Mouse (Mus musculus): ENCODE measurements around the gene Kcnk12.

Kcnk12 gene

DNA sequence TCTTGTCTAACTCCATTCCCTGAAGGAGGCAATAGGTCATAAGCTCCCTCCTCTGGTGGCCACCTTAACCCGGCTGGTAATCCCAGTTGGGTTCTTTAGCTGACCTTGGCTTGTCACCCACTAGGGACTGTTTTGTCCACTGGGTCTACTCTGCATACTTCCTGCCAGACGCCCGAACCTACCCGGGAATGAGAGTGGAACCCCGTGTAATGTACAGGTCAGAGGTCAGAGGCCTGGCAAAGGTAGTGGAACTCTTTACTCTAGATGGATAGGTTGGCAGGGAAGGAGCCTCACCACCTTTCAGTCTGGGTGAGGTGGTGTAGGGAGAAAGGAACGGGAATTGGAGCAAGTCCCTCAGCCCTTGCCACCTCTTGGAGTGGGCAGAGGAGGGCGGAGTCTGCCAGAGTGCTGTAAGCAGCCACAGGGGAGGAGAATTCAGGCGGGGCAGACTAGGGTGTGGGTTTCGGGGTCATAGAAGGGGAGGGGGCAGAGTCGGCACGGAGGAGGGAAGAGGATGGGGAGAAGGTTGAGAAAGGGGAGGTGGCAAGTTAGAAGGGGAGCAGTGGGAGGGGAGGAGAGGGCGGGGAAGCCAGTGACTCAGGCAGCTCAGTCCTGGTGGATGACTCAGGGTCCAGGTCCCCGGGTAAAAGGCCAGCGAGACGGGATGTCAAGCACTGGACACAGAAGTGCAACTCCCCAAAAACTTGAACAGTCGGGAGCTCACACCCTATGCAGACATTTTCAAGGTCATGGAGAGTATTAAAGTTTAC lies 98.6 kb downstream of the Kcnk12 start:
- no peak for DNase-seq (ENCODE audit: low read depth, low spot score)
- Histone ChIP-seq H3K27me3 (ENCODE audit: control insufficient read depth, insufficient read depth, low read length, poor library complexity, severe bottlenecking) (no peaks in the 10 kb centered on the region), H3K36me3 (ENCODE audit: control insufficient read depth, insufficient read depth, low read length, poor library complexity, severe bottlenecking) (peaks cover 5% of the 10 kb centered on the region)

DNA sequence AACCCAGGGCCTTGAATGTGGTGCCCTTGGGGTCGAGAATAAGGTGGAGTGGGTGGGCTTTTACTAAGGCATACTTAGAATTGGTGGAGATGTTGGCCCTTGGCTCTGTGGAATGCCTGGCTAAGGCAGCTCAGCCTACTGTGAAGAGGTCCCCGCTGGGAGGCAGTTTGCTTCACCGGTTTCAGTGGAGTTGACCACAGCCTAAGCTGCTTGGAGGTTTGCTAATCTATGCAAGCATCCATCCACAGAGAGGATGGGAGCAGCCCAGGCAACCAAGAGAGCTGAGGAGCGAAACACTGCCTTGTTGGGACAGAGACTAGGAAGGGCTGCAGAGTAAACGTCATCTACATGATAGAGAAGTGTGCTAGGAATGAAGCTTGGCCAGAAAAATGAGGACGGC lies 101.0 kb downstream of the Kcnk12 start:
- peaks cover 9% of the 10 kb centered on the region for H3K36me3 ChIP-seq (ENCODE audit: control insufficient read depth, insufficient read depth, low read length, poor library complexity, severe bottlenecking)
- H3K27me3 ChIP-seq (ENCODE audit: control insufficient read depth, insufficient read depth, low read length, poor library complexity, severe bottlenecking), result no peaks in the 10 kb centered on the region
- no peak for DNase-seq (ENCODE audit: low read depth, low spot score)

DNA sequence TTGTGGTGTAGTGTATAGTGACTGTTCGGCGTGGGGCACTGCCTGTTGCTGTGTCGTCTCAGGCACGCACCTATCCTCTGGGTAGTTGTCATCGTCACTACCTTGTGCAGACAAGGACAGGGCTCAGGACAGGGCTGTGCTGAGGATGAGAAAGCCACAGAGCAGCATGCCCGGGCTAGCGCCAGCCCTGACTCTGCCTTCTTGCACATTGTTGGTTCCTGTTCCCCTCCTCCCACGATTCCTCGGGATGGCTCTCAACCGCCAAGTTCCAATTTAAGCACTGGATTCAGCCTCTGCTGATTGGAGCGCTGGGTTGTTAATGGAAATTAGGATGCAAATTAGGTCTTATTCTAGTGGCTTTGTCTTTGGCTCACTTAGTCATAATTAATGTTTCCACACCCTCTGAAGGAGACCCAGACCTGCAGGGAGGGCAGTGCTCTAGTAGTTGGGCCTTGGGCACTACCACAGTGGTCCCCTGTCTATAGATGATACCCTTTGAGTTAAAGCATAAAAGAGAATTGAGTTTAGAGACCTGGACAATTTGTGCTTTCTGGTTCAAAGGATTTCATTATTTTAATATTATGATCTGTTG lies 101.8 kb downstream of the Kcnk12 start:
- H3K36me3 ChIP-seq (ENCODE audit: control insufficient read depth, insufficient read depth, low read length, poor library complexity, severe bottlenecking), result peaks cover 11% of the 10 kb centered on the region

More for the DNA sequence above, 101.8 kb downstream of the Kcnk12 start:
- H3K27me3 ChIP-seq (ENCODE audit: control insufficient read depth, insufficient read depth, low read length, poor library complexity, severe bottlenecking), result no peaks in the 10 kb centered on the region
- DNase-seq (ENCODE audit: low read depth, low spot score), result no peak

All from splenic B cell, adult 2 months (primary cell).